Mouse (Mus musculus): ENCODE measurements around the gene B3galt5. TPM values are rescaled to one million over a fixed set of nuclear protein-coding genes. Genes with fewer than 3 reads are reported as not detected.
"Not testable (repeated sequence)": the region's sequence is repeated elsewhere in the genome, so short reads cannot be mapped to it uniquely, and the experiment has no call there.

Gene B3galt5
- total RNA-seq, 2 experiments from 2014 or later, result 0.46 to 1.3 TPM

GRCm38 (mm10) chr16:96252146-96252545, 16.5 kb downstream of the B3galt5 start:
- no peak for ATAC-seq (replicated peaks; ENCODE audit: poor library complexity)

- no peak for ATAC-seq (replicated peaks; ENCODE audit: poor library complexity)
These were observed 22.8 kb downstream of the B3galt5 start for GRCm38 (mm10) chr16:96258429-96258828.

GRCm38 (mm10) chr16:96271736-96272135, 36.1 kb downstream of the B3galt5 start:
- ATAC-seq (replicated peaks; ENCODE audit: poor library complexity), result no peak

- ATAC-seq (replicated peaks; ENCODE audit: poor library complexity), result peak; percentile 99
These were observed 37.5 kb downstream of the B3galt5 start for GRCm38 (mm10) chr16:96272929-96273619.

GRCm38 (mm10) chr16:96276596-96276995, 41.0 kb downstream of the B3galt5 start:
- no peak for ATAC-seq (replicated peaks; ENCODE audit: poor library complexity)

GRCm38 (mm10) chr16:96278491-96279224, 43.1 kb downstream of the B3galt5 start:
- ATAC-seq (replicated peaks; ENCODE audit: poor library complexity), result no peak

- peak; percentile 57 for ATAC-seq (replicated peaks; ENCODE audit: poor library complexity)
These were observed 45.4 kb downstream of the B3galt5 start for GRCm38 (mm10) chr16:96280719-96281605.

- no peak for ATAC-seq (replicated peaks; ENCODE audit: poor library complexity)
These were observed 47.0 kb downstream of the B3galt5 start for GRCm38 (mm10) chr16:96282566-96282965.

GRCm38 (mm10) chr16:96291885-96292284, 56.3 kb downstream of the B3galt5 start:
- ATAC-seq (replicated peaks; ENCODE audit: poor library complexity), result peak; percentile 89

GRCm38 (mm10) chr16:96292530-96293173, 57.1 kb downstream of the B3galt5 start:
- ATAC-seq (replicated peaks; ENCODE audit: poor library complexity), result peak; percentile 63

- ATAC-seq (replicated peaks; ENCODE audit: poor library complexity), result no peak
These were observed 62.5 kb downstream of the B3galt5 start for GRCm38 (mm10) chr16:96298075-96298474.

GRCm38 (mm10) chr16:96298574-96298973, 63.0 kb downstream of the B3galt5 start:
- 0 out of 2 replicates have a peak, but pooled peaks have one; percentile 14 for ATAC-seq (replicated peaks; ENCODE audit: poor library complexity)

GRCm38 (mm10) chr16:96303356-96303755, 67.8 kb downstream of the B3galt5 start:
- ATAC-seq (replicated peaks; ENCODE audit: poor library complexity), result no peak

GRCm38 (mm10) chr16:96304438-96304837, 68.8 kb downstream of the B3galt5 start:
- no peak for ATAC-seq (replicated peaks; ENCODE audit: poor library complexity)

- peak; percentile 92 for ATAC-seq (replicated peaks; ENCODE audit: poor library complexity)
These were observed 71.3 kb downstream of the B3galt5 start for GRCm38 (mm10) chr16:96306905-96307304.

GRCm38 (mm10) chr16:96317803-96318202, 82.2 kb downstream of the B3galt5 start:
- no peak for ATAC-seq (replicated peaks; ENCODE audit: poor library complexity)

- ATAC-seq (replicated peaks; ENCODE audit: poor library complexity), result no peak
These were observed 87.1 kb downstream of the B3galt5 start for GRCm38 (mm10) chr16:96322739-96323138.

- ATAC-seq (replicated peaks; ENCODE audit: poor library complexity), result no peak
These were observed 87.6 kb downstream of the B3galt5 start for GRCm38 (mm10) chr16:96323166-96323565.

- ATAC-seq (replicated peaks; ENCODE audit: poor library complexity), result peak; percentile 32
These were observed 90.8 kb downstream of the B3galt5 start for GRCm38 (mm10) chr16:96326110-96326999.

GRCm38 (mm10) chr16:96327251-96327650, 91.7 kb downstream of the B3galt5 start:
- not testable (repeated sequence) for ATAC-seq (replicated peaks; ENCODE audit: poor library complexity)
